In the genomic region with DNA sequence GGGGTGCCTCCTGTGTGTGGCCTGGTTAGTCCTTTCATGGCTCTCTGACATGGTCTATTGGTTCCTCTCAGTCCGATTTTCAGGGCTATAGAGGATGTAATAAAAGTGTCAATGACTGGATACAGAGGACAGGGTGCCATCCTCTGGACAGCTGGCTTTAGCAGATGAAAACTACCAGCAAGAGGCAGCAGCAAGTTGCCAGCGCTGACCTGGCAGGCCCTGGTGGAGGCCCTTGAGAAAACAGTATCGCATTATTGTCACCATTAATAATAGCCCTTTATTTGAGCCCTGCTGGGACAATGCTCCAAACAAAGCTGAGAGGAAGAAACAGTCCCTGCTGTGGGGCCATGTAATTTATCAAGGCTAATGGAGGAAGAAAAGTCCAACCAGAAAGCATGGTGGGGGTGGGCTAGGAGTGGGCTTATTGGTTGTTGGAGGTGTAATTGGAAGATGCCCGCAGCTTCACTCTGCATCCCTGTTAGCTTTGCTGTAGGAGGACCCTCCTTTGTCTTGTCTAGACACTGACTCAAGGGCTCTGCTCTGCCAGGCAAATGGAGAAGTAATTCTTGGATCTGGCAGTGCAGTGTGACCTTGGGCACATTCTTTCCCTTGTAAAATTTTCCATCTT, we compare ENCODE assay signal across 9 mouse cellular contexts.
DNase-seq lines count a peak whose midpoint lies in the region; ATAC-seq and TF ChIP-seq lines count a peak whose summit lies in the region.
"Had no signal": no experiment of that assay in that cellular context is flagged by ENCODE, and none has a peak within 500 bp of the region (broad histone marks: within the 10 kb centered on the region; RNA-seq: fewer than 3 reads in every experiment).

No protein-coding gene starts in this region.

- H3K9me3 ChIP-seq in hindbrain, postnatal 0 days (ENCODE audit: low read length) = no peaks in the 10 kb centered on the region
- H3K9me3 ChIP-seq: liver, embryonic 12.5 days had no signal

- H3K9ac ChIP-seq in hindbrain, postnatal 0 days (replicated peaks; ENCODE audit: low read length) = no peak overlapping the region
- H3K9ac ChIP-seq: liver, embryonic 12.5 days had no signal

- no peaks in the 10 kb centered on the region for H3K27me3 ChIP-seq in cerebellum, adult 2 months (ENCODE audit: control insufficient read depth, insufficient read depth, low read length)
- no peaks in the 10 kb centered on the region for H3K27me3 ChIP-seq in hindbrain, postnatal 0 days (ENCODE audit: insufficient read depth, low read length)

- no peaks in the 10 kb centered on the region for H3K4me1 ChIP-seq in cerebellum, adult 2 months (ENCODE audit: control insufficient read depth, insufficient read depth, low read length)
- H3K4me1 ChIP-seq in hindbrain, postnatal 0 days (ENCODE audit: insufficient read depth, low read length) = peaks cover 11% of the 10 kb centered on the region
- H3K4me1 ChIP-seq: liver, embryonic 12.5 days had no signal

- peak; percentile 60 for ATAC-seq in hindbrain, postnatal 0 days
- ATAC-seq: liver, embryonic 12.5 days had no signal

- no peak overlapping the region for H3K4me2 ChIP-seq in hindbrain, postnatal 0 days (ENCODE audit: low read depth, low read length)
- H3K4me2 ChIP-seq: liver, embryonic 12.5 days had no signal

- no peak overlapping the region for H3K4me3 ChIP-seq in cerebellum, adult 2 months (replicated peaks; ENCODE audit: insufficient read depth, low read depth, low read length)
- no peak overlapping the region for H3K4me3 ChIP-seq in hindbrain, postnatal 0 days (ENCODE audit: low read length)
- H3K4me3 ChIP-seq: liver, embryonic 12.5 days had no signal

- TF ChIP-seq POLR2A in cerebellum, adult 2 months (IDR thresholded peaks at IDR 0.05; ENCODE audit: borderline replicate concordance, insufficient read depth, low read length) = no peak

- DNase-seq in cerebellum, adult 2 months = peak in 1 of 2 experiments; percentile 31
- no peak for DNase-seq in cerebellum, adult 8-10 months
- DNase-seq in ovary, adult 18-20 months (ENCODE audit: low spot score) = peak; percentile 37
- no peak for DNase-seq in ovary, postnatal 10 days (ENCODE audit: low spot score)
- peak; percentile 52 for DNase-seq in hindbrain, postnatal 0 days (ENCODE audit: low spot score)
- DNase-seq in retina, postnatal 1 day = peak; percentile 92
- no peak for DNase-seq in urinary bladder, postnatal 10 days (ENCODE audit: low spot score)
- no peak for DNase-seq in gastrocnemius, adult 8-10 months (ENCODE audit: low spot score in 2 of 2)

- H3K36me3 ChIP-seq in hindbrain, postnatal 0 days (ENCODE audit: insufficient read depth, low read length) = no peaks in the 10 kb centered on the region
- H3K36me3 ChIP-seq: liver, embryonic 12.5 days had no signal

- peak overlapping the region; percentile 30; the same call in 1 of the 2 replicates for H3K27ac ChIP-seq in cerebellum, adult 2 months (ENCODE audit: insufficient read depth, low read length)
- no peak overlapping the region for H3K27ac ChIP-seq in hindbrain, postnatal 0 days
- H3K27ac ChIP-seq: liver, embryonic 12.5 days had no signal

- no peak for TF ChIP-seq CTCF in cerebellum, adult 2 months (IDR thresholded peaks at IDR 0.05; ENCODE audit: borderline replicate concordance, insufficient read depth, low read depth, low read length)
- TF ChIP-seq CTCF in hindbrain, postnatal 0 days (IDR thresholded peaks at IDR 0.05; ENCODE audit: low read depth) = peak; percentile 45

- 61% methylated on average over 4 of the region's 4 CpGs for WGBS in cerebellum, adult 2 months
- WGBS in hindbrain, postnatal 0 days = 18% methylated on average over 4 of the region's 4 CpGs

Comparison
In these comparisons a context has a peak if more than half of its experiments do, and no peak if none do; other contexts are left out.
1. DNase-seq: peak in ovary, adult 18-20 months (single experiment), hindbrain, postnatal 0 days (single experiment) and retina, postnatal 1 day (single experiment); none in cerebellum, adult 8-10 months (single experiment), ovary, postnatal 10 days (single experiment), urinary bladder, postnatal 10 days (single experiment) and gastrocnemius, adult 8-10 months (0 of 2).